Mouse (Mus musculus): ENCODE data around the gene Cep70.

Cep70 gene

DNA sequence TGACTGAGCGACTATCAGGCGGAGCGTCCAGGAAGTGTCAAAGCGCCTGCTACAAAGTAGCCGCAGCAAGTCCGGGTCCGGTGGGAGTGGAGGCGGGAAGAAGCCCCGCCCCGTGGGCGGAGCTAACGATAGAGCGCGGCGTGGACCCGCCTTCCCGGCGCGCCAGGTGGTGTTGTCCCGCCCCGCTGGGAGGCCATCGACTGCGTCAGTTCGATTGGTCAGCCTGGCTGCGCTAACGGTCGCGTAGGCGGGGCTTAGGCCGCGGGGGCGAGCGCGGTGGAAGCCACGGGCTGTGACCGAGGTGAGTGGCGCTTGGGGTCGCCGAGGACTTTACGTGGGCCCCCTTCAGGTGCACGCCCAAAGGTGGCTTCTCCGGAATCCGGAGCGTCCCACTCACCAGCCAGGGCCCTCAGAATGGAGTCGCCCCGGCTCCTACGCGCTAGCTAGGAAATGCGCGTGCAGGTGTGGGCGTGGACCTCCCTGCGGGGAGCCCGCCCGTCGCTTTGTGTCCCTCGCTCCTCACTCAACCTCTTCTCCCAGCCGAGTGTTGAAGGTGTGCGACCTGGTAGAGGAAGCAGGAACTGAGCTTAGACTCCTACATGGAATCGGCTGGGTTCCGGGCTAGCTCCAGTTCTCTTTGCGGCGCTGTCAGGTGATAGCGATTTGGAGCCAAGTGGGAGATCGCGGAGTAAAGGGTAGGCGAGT, at the start of gene Cep70:
Gene Cep70 (plus strand): TSS at position 178 of the 705 bp plus-strand sequence.
- DNase-seq (ENCODE audit: low spot score in 2 of 2), result peak; percentile 88 to 92

GRCm38 (mm10) chr9:99212643-99213042, 30.5 kb upstream of the Cep70 start:
- DNase-seq (ENCODE audit: low spot score in 2 of 2), result no peak

- no peak for DNase-seq (ENCODE audit: low spot score in 2 of 2)
These were observed 27.0 kb upstream of the Cep70 start for GRCm38 (mm10) chr9:99216182-99216581.

DNA sequence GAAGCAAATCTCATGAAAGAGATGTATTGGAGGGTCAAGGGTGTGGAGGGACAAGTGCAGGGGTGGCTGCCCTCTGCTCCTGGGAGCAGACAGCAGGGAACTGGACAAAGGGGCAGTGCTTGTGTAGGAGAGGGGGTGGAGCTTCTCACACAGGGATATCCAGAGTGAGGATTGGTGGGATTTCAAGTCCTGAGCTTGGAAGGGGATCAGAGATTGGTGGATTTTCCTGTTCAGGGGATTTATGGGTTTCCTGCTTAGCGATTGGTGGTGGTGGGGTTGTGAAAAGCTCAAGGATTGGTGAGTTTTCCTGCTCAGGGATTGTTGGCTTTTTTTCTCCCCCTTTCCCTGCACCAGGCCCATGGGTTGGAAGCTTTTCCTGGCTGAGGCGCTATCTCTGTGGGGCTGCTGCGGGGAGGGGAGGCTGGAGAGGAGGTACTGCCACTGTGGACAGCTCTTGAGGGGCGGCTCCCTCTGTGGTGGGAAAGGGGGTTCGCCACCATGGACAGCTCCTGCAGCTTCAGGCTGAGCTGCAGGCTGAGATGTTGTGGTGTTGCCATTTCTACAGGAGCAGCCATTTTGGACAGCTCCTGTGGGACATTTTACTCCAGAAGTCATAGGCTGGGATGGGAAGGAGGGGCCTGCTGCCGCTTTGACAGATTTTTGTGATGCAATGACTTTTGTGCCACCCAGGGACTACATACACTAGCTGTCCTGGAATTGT, 25.0 kb upstream of the Cep70 start:
- DNase-seq (ENCODE audit: low spot score in 2 of 2), result peak in 1 of 2 experiments; percentile 7

DNA sequence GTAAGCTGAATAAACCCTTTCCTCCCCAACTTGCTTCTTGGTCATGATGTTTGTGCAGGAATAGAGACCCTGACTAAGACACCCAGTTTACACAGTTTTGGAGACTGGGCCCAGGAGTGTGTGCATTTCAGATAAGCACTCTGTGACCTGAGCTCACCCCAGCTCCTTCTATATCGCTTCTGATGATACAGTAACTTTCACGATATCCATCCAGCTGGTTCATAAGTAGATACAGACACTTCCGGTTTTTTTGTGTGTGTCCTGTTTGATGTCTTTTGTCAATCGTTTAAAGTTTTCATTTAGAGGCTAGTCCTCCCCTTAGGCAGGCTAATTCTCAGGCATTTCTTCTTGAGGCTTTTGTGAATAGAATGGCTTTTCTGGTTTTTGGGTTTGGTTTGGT, 21.5 kb upstream of the Cep70 start:
- no peak for DNase-seq (ENCODE audit: low spot score in 2 of 2)

GRCm38 (mm10) chr9:99224583-99224982, 18.6 kb upstream of the Cep70 start:
- no peak for DNase-seq (ENCODE audit: low spot score in 2 of 2)

DNA sequence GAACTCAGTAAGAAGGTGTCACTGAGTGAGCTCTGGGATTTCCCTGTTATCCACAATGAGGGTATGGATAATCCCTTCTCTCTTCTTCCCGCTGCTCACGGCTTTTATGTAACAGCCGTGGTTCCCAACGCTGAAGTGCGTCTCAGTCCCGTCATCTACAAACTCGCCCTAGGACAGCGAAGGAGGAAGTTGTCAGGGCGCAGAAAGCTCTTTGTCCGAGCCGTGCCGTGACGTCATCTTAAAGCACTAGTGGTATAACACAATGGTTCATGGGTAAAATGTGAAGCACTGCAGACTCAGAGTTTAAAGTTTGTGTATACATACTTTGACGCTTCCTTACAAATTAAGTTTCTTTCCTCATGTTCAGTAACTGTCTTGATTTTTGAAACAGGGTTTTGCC, 13.7 kb upstream of the Cep70 start:
- no peak for DNase-seq (ENCODE audit: low spot score in 2 of 2)

- DNase-seq (ENCODE audit: low spot score in 2 of 2), result no peak
These were observed 6.0 kb upstream of the Cep70 start, which contains the start of gene Faiml for GRCm38 (mm10) chr9:99237139-99237538. Gene Faiml (minus strand): TSS chr9:99237239.

- no peak for DNase-seq (ENCODE audit: low spot score in 2 of 2)
These were observed 4.9 kb upstream of the Cep70 start for GRCm38 (mm10) chr9:99238276-99238675.

DNA sequence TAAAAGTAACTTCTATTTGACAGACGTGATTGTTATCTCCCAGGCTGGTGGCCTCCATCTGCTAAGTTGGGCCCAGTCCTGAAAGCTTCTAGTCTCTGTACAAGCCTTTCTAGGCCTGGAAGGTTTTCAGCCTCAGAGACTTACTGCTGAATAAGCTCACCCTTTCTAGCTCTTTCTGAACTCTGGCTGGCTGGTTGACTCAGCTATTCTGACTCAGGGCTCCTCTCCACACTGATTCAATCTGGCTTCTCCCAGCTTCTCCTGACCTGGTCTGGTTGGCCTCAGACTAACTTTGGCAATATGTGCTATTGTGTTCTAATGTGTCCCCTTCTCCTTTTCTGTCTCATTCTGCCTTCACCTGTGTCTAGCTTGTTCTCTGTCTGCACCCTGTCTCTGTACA, 3.9 kb upstream of the Cep70 start:
- DNase-seq (ENCODE audit: low spot score in 2 of 2), result no peak

DNA sequence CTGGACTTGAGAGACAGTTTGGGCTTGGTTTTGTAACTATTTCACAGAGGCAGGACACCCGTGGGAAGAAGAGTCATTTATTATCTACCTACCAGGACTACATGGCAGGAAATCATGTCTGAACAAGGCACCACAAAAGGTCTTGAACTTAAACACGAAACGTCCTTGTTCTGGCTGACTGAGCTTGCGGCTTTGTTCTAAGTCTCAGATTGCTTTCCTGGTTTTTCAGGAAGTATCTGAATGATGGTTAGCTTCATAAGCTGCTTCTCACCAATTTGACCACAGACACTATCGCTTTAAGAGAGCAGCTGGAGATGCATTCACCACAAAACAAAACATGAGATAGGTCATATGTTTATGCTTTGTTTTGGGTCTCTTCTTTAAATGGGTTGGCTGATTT, 2.6 kb upstream of the Cep70 start:
- no peak for DNase-seq (ENCODE audit: low spot score in 2 of 2)

DNA sequence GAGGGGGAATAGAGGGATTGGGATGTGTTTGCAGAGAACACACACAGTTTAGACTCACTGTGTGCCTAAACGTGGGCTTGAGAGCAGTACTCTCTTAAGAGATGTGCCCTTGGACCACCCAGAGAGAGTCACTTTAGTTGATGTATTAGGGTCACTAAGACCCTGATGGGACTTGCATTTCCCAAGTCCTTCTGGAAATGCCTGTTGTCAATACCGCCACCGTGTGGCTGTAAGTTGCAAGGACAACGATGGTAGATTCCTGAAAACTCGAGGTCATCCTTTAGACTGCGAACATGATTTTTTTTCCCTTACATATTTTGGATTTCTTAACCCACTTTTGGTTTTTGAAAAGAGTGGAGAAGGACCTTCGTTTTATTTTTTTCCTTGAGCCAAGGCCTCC, 1.1 kb upstream of the Cep70 start:
- DNase-seq (ENCODE audit: low spot score in 2 of 2), result peak; percentile 23 to 56

GRCm38 (mm10) chr9:99242533-99243189, 506 bp upstream of the Cep70 start:
- DNase-seq (ENCODE audit: low spot score in 2 of 2), result no peak

DNA sequence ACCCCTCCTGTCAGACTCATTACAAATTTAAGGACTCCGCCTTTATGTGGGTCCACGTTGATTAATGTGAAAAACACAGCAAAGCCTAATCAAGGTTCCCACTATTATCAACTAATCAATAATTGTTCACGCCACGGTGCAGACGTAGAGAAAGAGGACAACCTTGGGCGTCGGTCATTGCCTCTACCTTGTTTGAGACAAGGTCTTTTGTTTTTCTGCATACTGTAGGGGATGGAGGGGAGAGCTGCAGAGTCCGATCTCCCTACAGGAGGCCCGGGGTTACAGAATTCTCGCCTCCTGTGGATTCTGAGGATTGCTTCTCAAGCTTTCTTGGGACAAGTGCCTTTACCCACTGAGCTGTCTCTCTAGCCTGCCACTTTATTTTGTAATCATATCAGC, 727 bp downstream of the Cep70 start:
- DNase-seq (ENCODE audit: low spot score in 2 of 2), result no peak

- DNase-seq (ENCODE audit: low spot score in 2 of 2), result no peak
These were observed 5.1 kb downstream of the Cep70 start for GRCm38 (mm10) chr9:99248304-99248703.

DNA sequence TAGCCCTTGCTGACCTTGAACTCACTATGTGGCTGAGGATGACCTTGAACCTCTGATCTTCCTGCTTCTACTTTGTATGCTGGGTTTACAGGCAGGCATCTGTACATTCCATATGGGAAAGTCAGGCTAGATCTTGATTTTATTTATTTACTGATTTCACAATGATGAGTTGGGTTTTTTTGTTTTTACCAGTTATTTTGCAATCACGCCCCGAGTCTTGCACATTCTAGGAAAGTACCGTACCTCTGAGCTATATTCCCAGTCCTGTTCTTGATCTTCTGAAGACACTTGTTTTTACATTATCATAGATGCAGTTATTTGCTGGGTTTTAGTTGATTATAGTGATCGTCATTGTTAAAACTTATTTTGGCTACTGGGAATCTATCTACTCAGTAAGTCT, 5.7 kb downstream of the Cep70 start:
- no peak for DNase-seq (ENCODE audit: low spot score in 2 of 2)

DNA sequence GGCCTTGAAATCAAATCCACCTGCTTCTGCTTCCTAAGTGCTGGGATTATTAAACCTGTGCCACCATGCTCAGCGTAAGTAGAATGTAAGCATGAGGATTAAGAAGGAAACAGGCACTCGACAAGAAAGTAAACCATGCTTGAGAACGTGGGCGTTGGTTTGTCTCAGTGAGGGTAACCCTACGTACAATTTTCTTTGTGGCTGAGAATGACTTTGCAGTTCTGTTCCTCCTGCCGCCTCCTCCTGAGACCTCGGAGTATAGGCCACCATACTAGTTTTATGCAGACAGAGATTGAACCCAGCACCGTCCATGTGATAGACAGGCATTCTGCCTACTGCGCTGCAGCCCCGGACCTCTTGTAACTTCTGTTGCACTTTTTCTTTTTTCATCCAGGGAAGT, 10.7 kb downstream of the Cep70 start:
- DNase-seq (ENCODE audit: low spot score in 2 of 2), result no peak

- DNase-seq (ENCODE audit: low spot score in 2 of 2), result no peak
These were observed 13.0 kb downstream of the Cep70 start for GRCm38 (mm10) chr9:99256206-99256605.

DNA sequence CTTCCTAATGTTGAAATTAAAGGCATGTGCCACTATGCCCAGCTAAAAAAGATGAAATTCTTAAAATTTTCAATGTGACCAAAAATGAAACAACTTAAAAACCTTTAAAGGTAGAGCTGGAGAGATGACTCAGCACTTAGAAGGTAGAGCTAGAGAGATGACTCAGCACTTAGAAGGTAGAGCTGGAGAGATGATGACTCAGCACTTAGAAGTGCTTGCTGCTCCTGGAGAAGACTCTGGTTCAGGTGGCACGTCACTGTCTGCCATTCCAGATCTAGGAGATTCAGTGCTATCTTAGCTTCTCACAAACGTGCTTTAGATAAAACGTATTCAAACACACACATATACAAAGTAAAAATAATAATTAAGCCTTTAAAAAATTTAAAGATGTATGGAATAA, 13.7 kb downstream of the Cep70 start:
- no peak for DNase-seq (ENCODE audit: low spot score in 2 of 2)

GRCm38 (mm10) chr9:99258891-99259290, 15.7 kb downstream of the Cep70 start:
- no peak for DNase-seq (ENCODE audit: low spot score in 2 of 2)

DNA sequence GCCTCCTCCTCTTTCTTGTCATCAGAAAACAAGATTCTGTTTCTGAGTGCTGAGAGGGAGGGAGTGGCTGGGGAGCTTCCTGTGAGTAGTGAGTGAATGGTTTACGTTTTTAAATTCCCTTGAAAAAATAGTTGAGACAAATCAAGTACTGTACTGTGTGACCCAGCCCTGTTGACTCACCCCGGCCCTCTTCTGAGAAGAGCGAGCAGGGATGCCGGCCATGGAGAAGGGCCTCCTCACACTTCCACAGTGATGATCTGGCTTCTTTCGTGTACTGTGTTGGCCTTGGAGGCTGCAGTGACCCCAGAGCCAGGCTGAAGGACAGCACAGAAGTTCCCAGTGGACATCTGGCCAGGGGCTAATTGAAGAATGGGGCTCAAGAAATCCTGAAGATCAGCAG, 61.1 kb downstream of the Cep70 start:
- DNase-seq (ENCODE audit: low spot score in 2 of 2), result no peak

DNA sequence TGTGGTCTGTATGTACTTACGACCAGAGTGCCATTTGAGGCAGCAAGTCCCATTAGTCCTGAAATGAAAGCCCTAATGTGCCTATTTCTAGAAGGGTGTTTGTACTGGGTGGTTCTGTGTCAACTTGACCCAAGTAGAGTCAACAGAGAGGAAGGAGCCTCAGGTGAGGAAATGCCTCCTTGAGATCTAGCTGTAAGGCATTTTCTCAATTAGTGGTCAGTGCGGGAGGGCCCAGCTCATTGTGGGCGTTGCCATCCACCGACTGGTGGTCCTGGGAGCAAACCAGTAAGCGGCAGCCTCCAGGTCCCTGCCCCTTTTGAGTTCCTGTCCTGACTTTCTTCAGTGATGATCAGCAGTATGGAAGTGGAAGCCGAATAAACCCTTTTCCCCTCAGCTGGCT, 63.1 kb downstream of the Cep70 start:
- DNase-seq (ENCODE audit: low spot score in 2 of 2), result no peak

All from frontal cortex, postnatal 10 days (tissue).